Mouse (Mus musculus): ENCODE measurements around the gene Olfr692. TPM values are rescaled to one million over a fixed set of nuclear protein-coding genes. Genes with fewer than 3 reads are reported as not detected.
A peak's percentile ranks its signal among the peaks of the same experiment; 100 is the strongest.
"Not testable (repeated sequence)": the region's sequence is repeated elsewhere in the genome, so short reads cannot be mapped to it uniquely, and the experiment has no call there.

The Olfr692 gene
- polyA plus RNA-seq (2015; fragmentation: Nextera tagmentation; extraction: Ambion mirVana): not detected in 2 replicates

DNA sequence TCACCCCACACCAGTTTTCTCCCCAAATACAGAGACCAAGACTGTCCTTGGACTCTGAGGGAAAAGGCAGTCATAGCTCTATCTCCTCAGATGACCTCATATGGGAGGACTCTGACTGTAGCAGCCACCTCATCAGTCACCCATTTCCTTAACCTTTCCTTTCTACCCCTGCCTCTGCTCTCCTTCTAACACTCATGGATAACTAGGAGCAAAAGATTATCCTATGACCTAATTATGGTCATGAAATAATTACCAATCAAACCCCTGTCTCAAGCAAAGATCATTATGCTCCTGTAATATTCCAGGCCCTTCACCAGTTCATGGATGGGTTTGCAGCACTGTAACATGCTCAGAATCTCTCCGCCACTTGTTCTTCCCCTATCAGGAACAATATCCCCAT lies at the start of gene Olfr692:
Gene Olfr692 (plus strand): TSS at position 301 of the 400 bp plus-strand sequence.
- H3K4me1 ChIP-seq (replicated peaks): no peaks in the 10 kb centered on the region
- no peak within 1 kb of the TSS for H3K4me2 ChIP-seq
- 97% methylated on average over 1 of the region's 1 CpGs for WGBS
- no peak within 1 kb of the TSS for H3K4me3 ChIP-seq
- H3K9ac ChIP-seq: no peak within 1 kb of the TSS
- H3K27ac ChIP-seq (replicated peaks): no peak within 1 kb of the TSS
- H3K27me3 ChIP-seq: no peaks in the 10 kb centered on the region
- H3K36me3 ChIP-seq: peaks cover 11% of the 10 kb centered on the region
- ATAC-seq (ENCODE audit: low read depth): no peak
- no peaks in the 10 kb centered on the region for H3K9me3 ChIP-seq

GRCm38 (mm10) chr7:105325302-105325701 lies 42.7 kb upstream of the Olfr692 start:
- Histone ChIP-seq H3K27me3 (no peaks in the 10 kb centered on the region), H3K36me3 (no peaks in the 10 kb centered on the region), H3K9me3 (no peaks in the 10 kb centered on the region), H3K4me3 (no peak overlapping the region), H3K4me2 (no peak overlapping the region), H3K27ac (replicated peaks) (no peak overlapping the region), H3K9ac (no peak overlapping the region), H3K4me1 (replicated peaks) (no peaks in the 10 kb centered on the region)
- whole genome bisulfite sequencing: 82% methylated on average over 2 of the region's 2 CpGs
- no peak for ATAC-seq (ENCODE audit: low read depth)

- 86% methylated on average over 1 of the region's 1 CpGs for WGBS
Measured at GRCm38 (mm10) chr7:105334004-105334403, 34.0 kb upstream of the Olfr692 start, which contains the start of gene Olfr690. Olfr690 (minus strand) TSS chr7:105334104.

GRCm38 (mm10) chr7:105342170-105342569 lies 25.9 kb upstream of the Olfr692 start, which contains the start of gene Olfr691:
Olfr691 (minus strand) TSS chr7:105342270.
- no peaks in the 10 kb centered on the region for H3K27me3 ChIP-seq
- ATAC-seq (ENCODE audit: low read depth): no peak
- 41% methylated on average over 1 of the region's 1 CpGs for WGBS

More at GRCm38 (mm10) chr7:105334004-105334403, 34.0 kb upstream of the Olfr692 start, which contains the start of gene Olfr690:
- Histone ChIP-seq H3K36me3 (no peaks in the 10 kb centered on the region), H3K4me1 (replicated peaks) (no peaks in the 10 kb centered on the region), H3K9me3 (no peaks in the 10 kb centered on the region), H3K9ac (no peak within 1 kb of the TSS), H3K4me3 (no peak within 1 kb of the TSS), H3K27me3 (no peaks in the 10 kb centered on the region), H3K4me2 (no peak within 1 kb of the TSS), H3K27ac (replicated peaks) (no peak within 1 kb of the TSS)
- ATAC-seq (ENCODE audit: low read depth): no peak

DNA sequence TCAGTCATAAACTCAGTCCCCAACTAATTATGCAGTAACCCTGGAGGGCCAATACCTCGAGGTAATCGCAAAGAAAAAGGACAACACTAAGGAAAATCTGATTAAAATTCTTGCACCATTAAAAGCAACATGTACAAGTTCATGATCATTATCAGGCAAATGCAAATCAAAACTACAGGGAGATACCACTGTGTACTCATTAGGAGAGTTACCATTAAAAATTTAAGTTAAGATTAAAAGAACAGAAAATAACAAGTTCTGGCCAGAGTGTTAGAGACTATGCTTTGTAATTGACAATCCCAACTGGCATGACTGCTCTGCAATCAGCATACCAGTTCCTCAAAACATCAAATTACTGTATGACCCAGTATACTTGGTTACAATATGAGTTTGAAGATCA lies 25.3 kb upstream of the Olfr692 start:
- Histone ChIP-seq H3K9me3 (no peaks in the 10 kb centered on the region), H3K4me2 (no peak overlapping the region), H3K27ac (replicated peaks) (no peak overlapping the region), H3K4me1 (replicated peaks) (no peaks in the 10 kb centered on the region), H3K9ac (no peak overlapping the region), H3K4me3 (no peak overlapping the region), H3K36me3 (no peaks in the 10 kb centered on the region), H3K27me3 (no peaks in the 10 kb centered on the region)
- no peak for ATAC-seq (ENCODE audit: low read depth)
- WGBS: 86% methylated on average over 2 of the region's 2 CpGs

More at GRCm38 (mm10) chr7:105342170-105342569, 25.9 kb upstream of the Olfr692 start, which contains the start of gene Olfr691:
- Histone ChIP-seq H3K4me2 (no peak within 1 kb of the TSS), H3K4me3 (no peak within 1 kb of the TSS), H3K9ac (no peak within 1 kb of the TSS), H3K9me3 (no peaks in the 10 kb centered on the region), H3K36me3 (no peaks in the 10 kb centered on the region), H3K27ac (replicated peaks) (no peak within 1 kb of the TSS), H3K4me1 (replicated peaks) (no peaks in the 10 kb centered on the region)

GRCm38 (mm10) chr7:105356064-105356463 lies 12.0 kb upstream of the Olfr692 start:
- H3K4me1 ChIP-seq (replicated peaks); H3K4me2 ChIP-seq; H3K9ac ChIP-seq; H3K27me3 ChIP-seq; H3K4me3 ChIP-seq; H3K9me3 ChIP-seq; H3K27ac ChIP-seq (replicated peaks); H3K36me3 ChIP-seq: not testable (repeated sequence)
- ATAC-seq (ENCODE audit: low read depth): peak; percentile 72
- no CpG with 5 or more reads among the region's 5 CpGs for WGBS

- not testable (repeated sequence) for H3K9ac ChIP-seq; H3K9me3 ChIP-seq; H3K4me3 ChIP-seq; H3K4me2 ChIP-seq; H3K27me3 ChIP-seq; H3K4me1 ChIP-seq (replicated peaks); H3K36me3 ChIP-seq; H3K27ac ChIP-seq (replicated peaks)
- 91% methylated on average over 1 of the region's 2 CpGs for WGBS
- ATAC-seq (ENCODE audit: low read depth): peak; percentile 96
Measured at GRCm38 (mm10) chr7:105356487-105356886, 11.5 kb upstream of the Olfr692 start.

- Histone ChIP-seq H3K9ac (no peak overlapping the region), H3K4me2 (no peak overlapping the region), H3K4me3 (no peak overlapping the region), H3K4me1 (replicated peaks) (no peaks in the 10 kb centered on the region), H3K36me3 (no peaks in the 10 kb centered on the region), H3K27ac (replicated peaks) (no peak overlapping the region), H3K27me3 (no peaks in the 10 kb centered on the region), H3K9me3 (no peaks in the 10 kb centered on the region)
- no peak for ATAC-seq (ENCODE audit: low read depth)
- 93% methylated on average over 2 of the region's 2 CpGs for WGBS
Measured at GRCm38 (mm10) chr7:105361713-105362112, 6.3 kb upstream of the Olfr692 start.

- H3K9me3 ChIP-seq: no peaks in the 10 kb centered on the region
- no peak for ATAC-seq (ENCODE audit: low read depth)
- H3K4me3 ChIP-seq: no peak overlapping the region
- no peak overlapping the region for H3K27ac ChIP-seq (replicated peaks)
- H3K36me3 ChIP-seq: peaks cover 8% of the 10 kb centered on the region
- 80% methylated on average over 5 of the region's 5 CpGs for WGBS
- no peak overlapping the region for H3K9ac ChIP-seq
- H3K4me1 ChIP-seq (replicated peaks): no peaks in the 10 kb centered on the region
- H3K27me3 ChIP-seq: no peaks in the 10 kb centered on the region
- H3K4me2 ChIP-seq: no peak overlapping the region
Measured at GRCm38 (mm10) chr7:105367268-105367667, 762 bp upstream of the Olfr692 start.

DNA sequence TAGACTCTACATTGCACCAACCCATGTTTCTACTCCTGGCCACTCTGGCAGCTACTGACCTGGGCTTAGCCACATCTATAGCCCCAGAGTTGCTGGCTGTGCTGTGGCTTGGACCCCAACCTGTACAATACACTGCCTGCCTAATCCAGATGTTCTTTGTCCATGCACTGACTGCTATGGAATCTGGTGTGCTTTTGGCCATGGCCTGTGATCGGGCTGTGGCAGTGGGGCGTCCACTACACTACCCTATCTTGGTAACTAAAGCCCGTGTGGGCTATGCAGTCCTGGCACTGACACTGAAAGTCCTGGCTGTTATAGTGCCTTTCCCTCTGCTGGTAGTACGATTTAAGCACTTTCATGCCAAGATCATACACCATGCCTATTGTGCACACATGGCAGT lies 491 bp downstream of the Olfr692 start:
- H3K9ac ChIP-seq: no peak overlapping the region
- ATAC-seq (ENCODE audit: low read depth): no peak
- H3K9me3 ChIP-seq: no peaks in the 10 kb centered on the region
- H3K36me3 ChIP-seq: peaks cover 17% of the 10 kb centered on the region
- H3K4me2 ChIP-seq: no peak overlapping the region
- no peak overlapping the region for H3K4me3 ChIP-seq
- WGBS: 93% methylated on average over 4 of the region's 4 CpGs
- H3K27me3 ChIP-seq: no peaks in the 10 kb centered on the region
- H3K4me1 ChIP-seq (replicated peaks): no peaks in the 10 kb centered on the region
- no peak overlapping the region for H3K27ac ChIP-seq (replicated peaks)

GRCm38 (mm10) chr7:105372912-105373311 lies 4.9 kb downstream of the Olfr692 start:
- H3K27me3 ChIP-seq: no peaks in the 10 kb centered on the region
- no peaks in the 10 kb centered on the region for H3K4me1 ChIP-seq (replicated peaks)
- H3K4me2 ChIP-seq: no peak overlapping the region
- H3K9me3 ChIP-seq: no peaks in the 10 kb centered on the region
- H3K4me3 ChIP-seq: no peak overlapping the region
- H3K9ac ChIP-seq: no peak overlapping the region
- ATAC-seq (ENCODE audit: low read depth): no peak
- H3K36me3 ChIP-seq: peaks cover 47% of the 10 kb centered on the region
- no peak overlapping the region for H3K27ac ChIP-seq (replicated peaks)
- WGBS: 88% methylated on average over 1 of the region's 1 CpGs

GRCm38 (mm10) chr7:105373509-105373908 lies 5.5 kb downstream of the Olfr692 start:
- Histone ChIP-seq H3K27ac (replicated peaks) (no peak overlapping the region), H3K9me3 (no peaks in the 10 kb centered on the region), H3K36me3 (peaks cover 53% of the 10 kb centered on the region), H3K27me3 (no peaks in the 10 kb centered on the region), H3K9ac (no peak overlapping the region), H3K4me2 (no peak overlapping the region), H3K4me1 (replicated peaks) (no peaks in the 10 kb centered on the region), H3K4me3 (no peak overlapping the region)
- no peak for ATAC-seq (ENCODE audit: low read depth)
- WGBS: 91% methylated on average over 4 of the region's 4 CpGs

DNA sequence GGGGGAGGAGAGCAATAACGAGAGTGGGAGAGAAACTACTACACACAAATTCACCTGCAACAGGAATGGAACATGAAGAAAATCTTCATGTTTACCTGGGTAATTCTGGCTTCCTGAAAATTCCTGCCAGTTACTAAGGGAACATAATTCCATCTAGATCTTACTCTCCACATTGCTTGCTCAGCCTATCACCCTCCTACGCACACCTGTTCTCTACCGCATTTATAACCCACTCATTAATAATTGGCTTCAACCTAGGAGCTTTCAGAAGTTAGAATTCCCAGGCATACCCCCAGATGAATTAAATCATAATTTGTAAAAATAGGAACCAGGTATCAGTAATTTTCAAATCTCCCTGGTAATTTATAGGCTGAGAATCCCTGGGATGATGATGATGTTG lies 5.9 kb downstream of the Olfr692 start:
- Histone ChIP-seq H3K4me3 (no peak overlapping the region), H3K4me1 (replicated peaks) (no peaks in the 10 kb centered on the region), H3K27me3 (no peaks in the 10 kb centered on the region), H3K4me2 (no peak overlapping the region), H3K36me3 (peaks cover 58% of the 10 kb centered on the region), H3K9me3 (no peaks in the 10 kb centered on the region), H3K27ac (replicated peaks) (no peak overlapping the region), H3K9ac (no peak overlapping the region)
- no peak for ATAC-seq (ENCODE audit: low read depth)
- WGBS: 96% methylated on average over 3 of the region's 3 CpGs

Measured in neural tube, embryonic 13.5 days (tissue).